Mouse (Mus musculus): ENCODE data around the gene Tle6. TPM values are rescaled to one million over a fixed set of nuclear protein-coding genes. Genes with fewer than 3 reads are reported as not detected.

Tle6 gene
- total RNA-seq, 2 experiments from 2014 or later = 2.7 TPM; not detected in 1

DNA sequence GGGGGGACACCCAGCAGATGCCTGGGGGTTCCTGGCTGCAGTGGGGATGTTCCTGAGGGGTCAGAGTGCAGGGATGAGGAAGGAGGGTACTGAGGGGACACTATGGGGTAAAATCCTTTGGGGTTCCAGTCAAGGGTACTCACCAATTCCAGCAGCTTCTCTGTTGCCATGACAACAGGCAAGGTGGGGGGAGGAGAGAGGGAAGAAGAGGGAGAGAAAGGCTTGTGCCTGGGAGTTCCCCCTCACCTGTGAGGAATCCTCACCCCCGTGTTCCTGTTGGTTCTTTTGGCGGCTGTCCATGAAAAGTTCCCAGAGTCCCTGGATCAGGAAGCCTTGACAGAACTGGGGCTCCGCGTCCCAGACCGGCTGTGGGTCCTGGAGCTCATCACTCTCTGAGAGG, 5.3 kb downstream of the Tle6 start:
- ATAC-seq (replicated peaks; ENCODE audit: low FRiP score, poor library complexity, severe bottlenecking) = no peak

DNA sequence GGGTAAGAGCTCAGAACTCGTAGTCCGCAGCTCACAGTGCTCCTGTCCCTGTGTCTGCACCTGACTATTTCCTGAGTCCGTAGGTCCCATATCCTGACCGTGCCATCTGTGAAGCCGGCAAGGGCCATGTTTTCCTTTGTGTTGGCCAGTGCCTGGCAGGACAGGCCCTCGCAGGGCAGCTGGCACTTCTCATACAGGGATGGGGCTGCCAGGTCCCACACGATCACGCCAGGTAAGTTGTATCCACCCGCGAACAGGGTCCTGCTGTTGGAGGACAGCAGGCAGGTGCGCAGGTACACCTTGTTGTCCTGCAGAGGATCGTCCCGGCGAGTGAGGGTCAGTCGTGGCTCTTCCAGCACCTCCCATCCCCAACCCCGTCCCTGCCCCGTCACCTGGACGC, 6.9 kb downstream of the Tle6 start:
- no peak for ATAC-seq (replicated peaks; ENCODE audit: low FRiP score, poor library complexity, severe bottlenecking)

DNA sequence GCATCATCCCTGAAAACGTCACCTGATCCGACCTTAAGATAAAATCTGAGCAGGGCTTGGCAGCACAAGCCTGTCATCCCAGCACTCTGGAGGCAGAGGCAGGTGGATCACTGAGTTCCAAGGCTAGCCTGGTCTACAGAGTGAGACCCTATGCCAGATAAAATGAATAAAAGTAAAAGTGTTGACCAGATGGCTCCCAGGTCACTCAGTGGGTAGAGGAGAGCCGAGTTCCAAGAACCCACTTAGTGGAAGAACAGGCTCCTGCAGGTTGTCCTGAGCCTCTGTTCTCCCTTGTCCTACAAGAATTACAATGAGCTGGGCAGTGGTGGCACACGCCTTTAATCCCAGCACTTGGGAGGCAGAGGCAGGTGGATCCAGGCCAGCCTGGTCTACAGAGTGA, 7.7 kb downstream of the Tle6 start:
- ATAC-seq (replicated peaks; ENCODE audit: low FRiP score, poor library complexity, severe bottlenecking) = no peak

DNA sequence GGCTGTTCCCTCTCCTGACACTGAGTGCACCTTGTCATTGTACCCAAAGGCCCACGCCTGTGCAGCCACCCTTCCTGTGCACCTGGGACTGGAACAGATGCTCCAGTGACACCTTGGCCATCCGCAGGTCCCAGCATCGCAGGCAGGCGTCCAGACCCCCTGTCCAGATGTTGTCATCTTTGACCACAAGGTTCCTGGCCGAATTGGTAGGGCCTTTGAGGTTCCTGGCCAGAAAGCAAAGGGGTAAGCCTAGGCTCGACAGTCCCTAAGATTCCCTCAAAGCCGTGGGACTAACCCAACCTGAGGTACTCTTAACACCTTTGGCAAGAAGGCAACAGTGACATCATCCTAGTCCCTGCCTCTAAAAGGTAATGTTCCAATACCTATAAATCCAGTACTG, 8.2 kb downstream of the Tle6 start:
- no peak for ATAC-seq (replicated peaks; ENCODE audit: low FRiP score, poor library complexity, severe bottlenecking)

DNA sequence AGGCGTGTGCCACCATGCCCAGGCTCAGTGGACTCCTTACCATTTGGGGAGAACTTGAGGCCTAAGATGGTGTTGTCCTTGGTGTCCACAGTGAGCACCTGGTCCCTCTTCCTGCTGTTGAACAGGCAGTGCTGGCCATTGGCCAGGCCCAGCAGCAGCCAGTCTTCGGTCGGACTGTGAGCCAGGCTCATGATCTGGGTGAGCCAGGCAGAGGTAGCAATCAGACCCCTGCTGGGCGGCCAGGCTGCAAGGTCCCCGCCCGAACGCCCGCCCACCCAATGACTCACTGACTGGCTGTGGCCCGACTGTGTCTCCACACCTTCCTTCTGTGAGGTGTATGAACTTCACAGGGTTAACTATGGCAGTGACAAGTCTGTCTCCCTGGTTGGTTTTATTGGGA, 9.0 kb downstream of the Tle6 start:
- ATAC-seq (replicated peaks; ENCODE audit: low FRiP score, poor library complexity, severe bottlenecking) = no peak

DNA sequence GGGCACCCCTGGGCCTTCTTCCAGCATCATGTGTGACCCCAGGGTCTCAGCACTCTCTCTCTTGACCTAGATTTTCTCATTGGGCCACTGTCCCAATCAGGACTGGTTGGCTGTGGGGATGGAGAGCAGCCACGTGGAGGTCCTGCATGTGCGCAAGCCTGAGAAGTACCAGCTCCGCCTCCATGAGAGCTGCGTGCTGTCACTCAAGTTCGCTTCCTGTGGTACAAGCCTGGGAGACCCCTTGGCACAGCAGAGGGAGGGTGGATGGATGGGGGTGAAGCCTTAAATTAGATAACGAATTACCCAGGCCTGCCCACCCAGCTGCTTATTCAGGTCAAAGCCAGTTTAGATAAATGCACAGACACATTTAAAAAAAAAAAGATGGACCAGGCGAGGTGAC, 12.1 kb downstream of the Tle6 start:
- no peak for ATAC-seq (replicated peaks; ENCODE audit: low FRiP score, poor library complexity, severe bottlenecking)

DNA sequence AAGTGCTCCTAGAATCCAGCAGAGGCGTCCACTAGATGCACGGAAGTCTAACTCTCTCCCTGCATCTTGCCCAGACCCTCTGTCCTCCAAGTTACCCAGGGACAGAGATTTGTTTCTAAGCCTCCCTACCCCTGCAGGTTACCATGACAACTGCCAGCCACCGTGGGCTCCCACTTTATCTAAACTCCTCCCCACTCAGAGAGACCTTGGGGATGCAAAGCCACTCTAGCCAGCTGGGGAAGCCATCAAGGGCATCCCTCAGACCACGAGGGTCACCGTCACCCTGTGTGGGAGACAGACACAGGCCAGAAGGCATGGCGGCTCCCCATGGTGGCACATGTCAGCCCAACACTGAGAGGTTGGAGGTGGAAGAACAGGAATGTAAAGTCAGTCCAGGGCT, 17.5 kb downstream of the Tle6 start:
- ATAC-seq (replicated peaks; ENCODE audit: low FRiP score, poor library complexity, severe bottlenecking) = no peak

DNA sequence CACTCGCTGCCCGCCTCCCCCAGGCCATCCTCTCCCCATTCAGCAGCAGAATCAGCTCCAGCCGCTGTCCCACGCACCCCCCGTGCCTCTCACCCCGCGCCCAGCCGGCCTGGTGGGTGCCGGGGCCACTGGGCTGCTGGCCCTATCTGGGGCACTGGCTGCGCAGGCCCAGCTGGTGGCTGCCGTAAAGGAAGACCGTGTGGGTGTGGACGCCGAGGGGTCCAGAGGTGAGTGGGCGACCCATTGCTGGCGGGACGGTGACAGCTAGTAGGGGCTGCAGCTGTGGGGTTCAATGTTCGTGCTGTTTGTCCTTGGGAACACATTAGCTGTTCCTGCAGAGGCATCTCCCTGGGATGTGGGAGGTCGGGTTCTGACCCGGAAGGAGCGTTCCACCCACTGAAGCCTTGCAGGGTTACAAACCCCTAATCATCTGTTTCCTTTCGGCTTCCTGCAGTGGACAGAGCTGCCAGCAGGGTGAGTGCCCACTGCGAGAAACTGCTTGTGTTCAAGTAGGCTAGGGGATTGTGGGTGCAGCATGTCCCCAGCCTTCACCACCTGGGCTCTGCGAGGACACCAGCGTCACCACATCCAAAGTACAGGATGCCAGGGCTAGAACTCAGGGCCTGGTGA, 20.3 kb downstream of the Tle6 start:
- ATAC-seq (replicated peaks; ENCODE audit: low FRiP score, poor library complexity, severe bottlenecking) = no peak

DNA sequence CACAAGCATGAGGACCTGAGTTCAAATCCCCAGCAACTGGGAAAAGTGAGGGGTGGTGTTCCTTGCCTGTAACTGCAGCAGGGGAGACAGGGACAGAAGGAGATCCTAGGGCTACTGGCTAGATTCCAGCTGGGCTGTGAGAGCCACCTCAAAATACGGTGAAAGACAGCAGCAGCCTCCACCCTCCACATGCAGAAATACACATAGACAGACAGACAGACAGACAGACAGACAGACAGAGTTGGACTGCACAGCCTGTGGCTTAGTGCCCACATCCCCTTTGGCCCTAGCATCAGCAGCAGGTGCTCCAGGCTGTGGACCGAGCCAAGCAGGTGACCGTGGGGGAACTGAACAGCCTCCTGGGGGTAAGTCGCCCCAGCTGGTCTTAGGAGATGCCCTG, 20.9 kb downstream of the Tle6 start:
- no peak for ATAC-seq (replicated peaks; ENCODE audit: low FRiP score, poor library complexity, severe bottlenecking)

DNA sequence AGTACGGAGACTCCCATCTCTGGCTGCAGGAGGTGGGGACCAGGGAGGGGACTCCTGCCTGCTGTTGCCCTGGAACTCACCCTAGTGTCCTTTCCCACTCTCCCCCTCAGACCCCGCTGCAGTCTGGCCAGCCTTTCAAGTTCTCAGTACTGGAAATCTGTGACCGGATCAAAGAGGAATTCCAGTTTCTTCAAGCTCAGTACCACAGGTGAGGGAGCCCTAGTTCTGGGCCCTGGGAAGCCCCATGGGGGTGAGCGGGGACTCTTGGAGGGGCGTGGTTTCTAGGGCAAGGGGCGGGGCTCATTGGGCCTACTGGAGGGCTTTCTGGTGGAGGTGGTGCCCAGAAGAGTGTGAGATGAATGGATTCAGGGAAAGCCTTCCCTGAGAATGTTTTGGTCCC, 25.2 kb downstream of the Tle6 start:
- ATAC-seq (replicated peaks; ENCODE audit: low FRiP score, poor library complexity, severe bottlenecking) = no peak

DNA sequence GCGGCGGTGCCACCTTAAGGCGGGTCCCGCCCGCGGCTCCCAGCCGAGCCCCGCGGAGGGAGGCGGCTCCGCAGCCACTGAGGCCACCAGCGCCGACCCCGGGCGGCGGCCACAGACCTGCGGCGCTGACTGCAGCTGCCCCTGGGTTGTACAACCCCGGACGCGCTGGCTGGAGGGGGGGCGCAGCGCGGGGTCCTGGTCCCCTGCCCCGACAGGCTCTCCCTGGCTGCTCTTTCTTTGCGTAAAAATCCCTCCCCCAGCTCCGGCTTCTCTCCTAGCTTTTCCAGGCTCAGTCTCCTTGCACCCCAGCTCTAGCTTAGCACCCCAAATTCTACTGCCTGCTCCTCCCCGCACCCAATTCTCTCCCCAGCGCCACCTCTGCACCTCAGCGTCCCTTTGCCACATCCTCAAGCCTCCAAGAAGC, 25.7 kb downstream of the Tle6 start:
- no peak for ATAC-seq (replicated peaks; ENCODE audit: low FRiP score, poor library complexity, severe bottlenecking)

DNA sequence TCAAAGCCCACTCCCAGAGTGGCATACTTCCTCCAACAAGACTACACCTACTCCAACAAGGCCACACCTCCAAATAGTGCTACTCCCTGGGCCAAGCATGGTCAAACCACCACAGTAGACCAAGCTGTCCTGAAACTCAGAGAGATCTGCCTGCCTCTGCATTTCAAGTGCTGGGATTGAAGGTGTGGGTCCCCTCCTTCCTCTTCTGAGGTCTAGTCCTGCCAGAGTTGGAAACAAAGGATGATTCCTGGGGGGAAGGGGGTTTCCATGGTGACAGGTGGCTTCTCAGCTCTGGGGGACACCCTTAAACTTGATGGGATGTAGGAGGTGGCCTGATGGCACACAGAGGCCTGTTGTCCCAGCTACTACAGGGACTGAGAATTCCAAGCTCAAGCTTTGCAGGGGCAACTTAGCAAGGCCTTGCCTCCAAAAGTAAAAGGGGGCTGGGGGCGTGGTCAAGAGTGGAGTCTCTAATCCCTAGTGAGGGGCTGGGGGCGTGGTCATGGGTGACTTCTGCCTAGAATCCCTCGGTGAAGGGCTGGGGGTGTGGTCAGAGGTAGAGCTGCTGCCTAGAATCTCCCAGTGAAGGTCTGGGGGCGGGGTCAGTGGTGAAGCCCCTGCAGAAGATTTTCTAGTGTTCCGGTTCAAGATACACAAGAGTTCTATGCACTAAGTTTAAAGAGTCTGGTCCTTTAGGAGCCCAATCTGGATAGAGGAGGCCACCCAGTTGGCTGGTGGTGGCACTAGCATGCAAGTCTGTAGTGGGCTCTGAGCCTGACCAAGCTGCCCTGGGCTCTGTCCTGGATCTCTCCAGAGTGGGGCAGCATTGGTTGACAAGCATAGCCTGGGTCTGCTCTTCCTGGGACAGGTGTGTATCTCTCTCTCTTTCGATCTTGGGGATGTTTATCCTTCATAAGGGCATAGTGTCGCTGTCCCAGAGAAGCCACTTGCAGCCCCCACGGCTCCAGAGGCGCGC, 26.5 kb downstream of the Tle6 start, which contains the start of gene Tle2:
TSS of gene Tle2 (plus strand) at position 481 of the 976 bp plus-strand sequence.
- ATAC-seq (replicated peaks; ENCODE audit: low FRiP score, poor library complexity, severe bottlenecking) = no peak

DNA sequence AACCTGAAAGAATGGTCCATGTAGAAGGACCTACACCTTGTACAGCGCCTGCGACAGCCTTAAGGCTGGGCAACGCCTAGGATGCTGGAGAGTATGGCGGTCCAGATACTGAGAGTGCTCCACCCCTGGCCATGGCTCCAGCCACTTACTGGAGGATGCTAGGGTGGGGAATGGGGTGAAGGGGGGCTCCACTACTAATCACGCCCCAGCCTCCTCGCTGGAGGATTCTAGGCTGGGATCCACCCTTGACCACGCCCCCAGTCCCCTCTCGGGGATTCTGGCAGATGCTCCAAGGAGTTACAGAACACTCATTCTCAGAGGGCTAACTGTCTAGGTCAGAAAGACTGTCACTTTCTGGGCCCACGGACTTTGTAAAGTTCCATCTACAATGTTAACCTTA, 27.9 kb downstream of the Tle6 start:
- no peak for ATAC-seq (replicated peaks; ENCODE audit: low FRiP score, poor library complexity, severe bottlenecking)

DNA sequence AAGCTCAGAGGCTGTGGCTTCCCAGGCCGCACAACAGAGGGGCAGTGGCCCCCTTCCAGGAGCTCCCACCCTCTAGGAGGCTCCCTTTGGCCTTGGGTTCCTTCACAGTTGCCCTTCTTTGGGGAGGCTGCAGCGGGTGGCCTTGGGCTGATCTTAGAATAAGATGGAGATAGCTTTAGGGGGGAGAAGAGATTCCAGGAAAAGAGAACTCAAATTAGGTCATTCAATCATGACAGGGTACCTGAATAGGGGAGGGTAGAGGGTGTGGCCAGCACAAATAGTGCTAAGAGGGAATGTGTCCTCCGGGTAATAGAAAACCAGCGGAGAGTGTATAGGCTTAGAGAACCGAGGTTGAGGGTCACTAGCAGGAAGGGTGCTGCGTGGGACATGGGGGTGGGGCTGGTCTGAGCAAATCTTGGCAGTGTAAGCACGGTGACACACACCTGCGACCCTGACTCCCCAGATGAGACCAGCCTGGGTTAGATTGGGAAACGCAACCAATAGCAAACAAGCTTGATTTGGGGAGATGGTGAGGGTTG, 28.7 kb downstream of the Tle6 start:
- ATAC-seq (replicated peaks; ENCODE audit: low FRiP score, poor library complexity, severe bottlenecking) = no peak

DNA sequence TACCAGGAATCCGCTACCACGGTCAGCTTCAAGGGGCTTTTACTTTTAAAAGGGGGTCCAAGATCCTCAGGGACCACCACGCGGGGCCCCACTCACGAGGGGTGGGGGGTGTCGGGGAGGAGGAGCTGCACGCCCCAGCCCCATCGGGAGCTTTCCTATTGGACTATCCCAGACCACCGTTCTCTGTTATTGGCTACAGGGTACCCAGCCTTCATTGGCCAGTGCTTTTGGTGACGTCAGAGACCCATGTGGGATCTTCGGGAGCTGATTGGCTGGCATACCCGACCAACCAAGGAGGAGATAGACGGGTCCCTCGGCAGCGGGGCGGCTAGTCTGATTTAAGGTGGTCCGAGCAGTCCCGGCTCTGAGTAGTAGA, 29.4 kb downstream of the Tle6 start:
- ATAC-seq (replicated peaks; ENCODE audit: low FRiP score, poor library complexity, severe bottlenecking) = peak; percentile 96

DNA sequence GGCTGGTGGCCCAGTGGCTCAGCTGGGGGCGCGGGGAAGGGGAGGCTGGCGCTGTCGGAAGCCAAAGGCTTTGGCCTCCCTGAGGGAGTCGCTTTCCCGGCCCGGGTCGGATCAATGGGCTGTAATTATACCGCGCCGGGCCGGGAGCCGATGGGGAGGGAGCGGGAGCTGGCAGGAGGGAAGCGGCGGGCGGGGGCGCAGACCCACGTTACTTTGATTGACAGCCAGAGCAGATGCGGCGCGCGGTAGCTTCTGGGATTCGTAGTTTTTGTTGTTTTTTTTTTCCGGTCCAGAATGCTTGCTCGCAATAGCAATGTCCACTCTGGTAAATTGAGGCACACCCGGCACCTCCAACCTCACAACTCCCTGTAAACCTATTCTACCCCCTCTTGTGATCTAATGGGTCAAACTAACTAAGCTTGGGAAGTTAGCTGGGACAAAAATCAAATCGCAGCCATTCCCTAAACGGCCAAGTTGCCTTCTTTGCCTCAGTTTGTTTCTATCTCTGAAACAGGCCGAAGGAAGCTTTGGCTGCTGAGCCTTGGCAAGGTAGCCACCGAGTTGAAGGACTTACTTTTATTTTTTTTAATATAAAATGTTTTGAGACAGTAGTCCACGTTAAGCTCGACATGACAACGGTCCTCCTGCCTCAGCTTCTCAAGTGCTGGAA, 29.9 kb downstream of the Tle6 start:
- peak; percentile 38; the same call in 1 of the 2 replicates for ATAC-seq (replicated peaks; ENCODE audit: low FRiP score, poor library complexity, severe bottlenecking)

DNA sequence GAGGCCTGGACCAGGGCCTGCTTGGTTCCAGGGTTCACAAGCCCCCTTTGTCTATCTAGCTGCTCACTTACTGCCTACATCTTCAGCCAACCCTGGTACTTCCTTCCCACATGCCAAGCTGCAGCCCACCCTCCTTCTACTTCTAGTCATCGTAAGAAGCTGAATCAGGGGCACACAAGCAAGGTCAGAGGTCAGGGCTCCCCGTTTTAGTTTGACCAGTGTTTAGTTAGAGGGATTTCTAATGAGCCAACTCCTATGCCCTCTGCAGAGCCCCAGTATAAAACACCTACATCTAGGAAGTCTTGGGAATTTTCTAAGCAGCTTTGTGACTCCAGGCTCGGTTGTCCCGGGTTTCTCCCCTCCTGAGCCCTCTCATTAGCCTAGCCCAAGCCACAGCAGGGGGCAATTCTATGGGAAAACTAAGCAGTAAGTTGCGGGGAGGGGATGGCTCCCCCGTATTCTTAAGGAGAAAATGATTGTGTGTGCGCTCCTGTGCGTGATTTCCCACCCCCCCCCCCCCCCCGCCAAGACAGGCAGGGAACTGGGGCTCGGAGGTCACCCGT, 30.6 kb downstream of the Tle6 start:
- no peak for ATAC-seq (replicated peaks; ENCODE audit: low FRiP score, poor library complexity, severe bottlenecking)

DNA sequence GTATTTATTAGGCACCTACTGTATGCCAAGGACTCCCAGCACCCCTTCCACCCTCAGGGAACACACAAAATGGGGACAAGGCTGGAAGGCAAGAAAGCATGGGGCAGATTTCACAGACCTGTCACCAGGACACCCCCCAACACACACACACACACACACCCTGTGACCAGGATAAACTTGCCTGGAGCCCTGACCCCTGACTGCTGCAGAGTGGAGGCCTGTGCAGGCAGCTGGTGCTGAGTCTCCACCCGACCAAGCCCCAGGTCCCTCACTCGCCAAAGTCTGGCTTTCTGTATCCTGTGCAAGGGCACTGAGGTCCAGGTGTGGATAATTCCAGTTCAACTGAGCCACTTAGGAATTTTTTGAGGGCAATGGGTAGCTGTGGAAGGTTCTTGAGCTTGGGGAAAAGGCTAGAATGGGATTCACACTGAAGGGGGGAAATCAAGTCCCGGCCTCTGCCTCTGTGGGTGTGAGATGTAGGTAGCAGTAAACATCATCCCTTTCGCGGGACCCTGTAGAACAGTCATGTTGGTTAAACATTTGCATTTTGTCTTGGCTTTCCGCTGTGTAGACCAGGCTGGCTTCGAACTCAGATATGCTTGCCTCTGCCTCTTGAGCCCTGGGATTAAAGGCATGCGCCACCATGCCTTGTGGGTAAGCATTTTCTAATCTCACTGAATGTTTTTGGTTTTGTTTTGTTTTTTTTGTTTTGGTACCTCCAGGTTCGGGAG, 31.2 kb downstream of the Tle6 start:
- no peak for ATAC-seq (replicated peaks; ENCODE audit: low FRiP score, poor library complexity, severe bottlenecking)

DNA sequence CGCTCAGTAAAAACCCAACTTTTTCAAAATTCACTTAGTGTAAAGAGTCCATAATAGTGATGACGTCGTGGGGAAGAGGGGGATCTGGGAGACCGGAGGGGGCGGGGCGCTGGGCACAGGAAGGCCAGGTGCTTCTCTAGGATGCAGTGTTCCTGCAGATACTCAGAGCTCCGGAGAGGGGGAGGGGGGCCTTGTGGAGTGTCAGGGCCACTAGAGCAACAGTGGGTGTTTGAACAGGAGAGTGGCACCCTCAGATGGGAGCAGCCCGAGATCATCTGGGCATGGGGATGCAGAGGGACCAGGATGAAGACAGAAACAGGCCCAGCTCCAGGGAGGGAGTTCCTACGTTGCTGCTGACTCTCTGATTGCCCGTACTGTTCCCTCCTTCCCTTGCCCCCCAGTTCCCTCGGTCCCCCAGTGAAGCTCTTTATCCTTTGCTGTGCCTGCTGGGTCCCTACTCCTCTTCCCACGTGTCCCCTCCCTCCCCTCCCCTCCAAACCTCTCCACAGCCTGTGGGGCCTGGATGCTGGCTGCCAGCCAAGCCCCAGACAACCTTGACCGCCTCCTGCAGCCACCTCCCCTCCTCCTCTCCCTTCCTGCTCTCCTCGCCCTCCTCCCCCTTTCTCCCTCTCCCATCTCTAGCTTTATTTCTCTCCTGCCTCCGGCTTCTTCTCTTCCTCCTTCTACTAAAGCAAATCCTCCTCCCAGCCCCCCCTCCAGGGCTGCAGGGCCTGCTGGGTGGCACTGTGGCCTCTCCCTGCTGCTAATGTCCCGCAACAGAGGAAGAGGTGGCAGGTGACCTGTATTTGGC, 32.3 kb downstream of the Tle6 start:
- ATAC-seq (replicated peaks; ENCODE audit: low FRiP score, poor library complexity, severe bottlenecking) = no peak

Data from erythroblast, adult 5-6 weeks (primary cell).